Mouse (Mus musculus) colon, adult 2 months (tissue): Measurements from ENCODE around the gene Jund. TPM values are rescaled to one million over a fixed set of nuclear protein-coding genes. Genes with fewer than 3 reads are reported as not detected.

Source experiments
- polyA plus RNA-seq: library from polyadenylated mRNA; depleted of rRNA; stranded (reverse); fragments of >200 nt; gene quantifications from 2 replicates; pipeline ENCODE4 v1.2.3, GENCODE M21; 2012; rRNA removed

Gene Jund
- 1,330 and 1,620 TPM in 2 replicates for polyA plus RNA-seq

GRCm38 (mm10) chr8:70698310-70699109 is at the start of gene Jund:
Jund (plus strand) TSS chr8:70698949.

GRCm38 (mm10) chr8:70660273-70660725 is 38.5 kb upstream of the Jund start, which contains the start of gene Pgpep1:
Pgpep1 (minus strand) TSS chr8:70660388.

GRCm38 (mm10) chr8:70673079-70673856 is 25.5 kb upstream of the Jund start, which contains the start of gene Lsm4:
Lsm4 (plus strand) TSS chr8:70673248.

GRCm38 (mm10) chr8:70703287-70703686 is 4.5 kb downstream of the Jund start, which contains the start of gene Iqcn:
Iqcn (plus strand) TSS chr8:70703457.

GRCm38 (mm10) chr8:70718297-70718696 is 19.5 kb downstream of the Jund start, which contains the start of gene Gm3336:
Gm3336 (plus strand) TSS chr8:70718543.

GRCm38 (mm10) chr8:70723486-70724210 is 24.9 kb downstream of the Jund start, which contains the start of gene Pde4c:
Pde4c (plus strand) TSS chr8:70723720.

Other genes with a start within 250 kb of the Jund start
- gene Klhl26, start 222.0 kb upstream of the Jund start, polyA plus RNA-seq, result 56.4 and 63.2 TPM in 2 replicates
- gene Tmem59l, start 211.6 kb upstream of the Jund start, polyA plus RNA-seq, result 4.8 TPM in 2 replicates
- gene Crlf1, start 205.8 kb upstream of the Jund start, polyA plus RNA-seq, result 4.5 and 6.0 TPM in 2 replicates
- gene Rex1bd, start 192.2 kb upstream of the Jund start, polyA plus RNA-seq, result 161 and 243 TPM in 2 replicates
- 633 and 1,054 TPM in 2 replicates for gene Uba52, start 188.1 kb upstream of the Jund start, polyA plus RNA-seq
- gene Fkbp8, start 171.2 kb upstream of the Jund start, polyA plus RNA-seq, result 577 and 594 TPM in 2 replicates
- 59.9 and 67.3 TPM in 2 replicates for gene Kxd1, start 171.0 kb upstream of the Jund start, polyA plus RNA-seq
- 35.1 and 39.9 TPM in 2 replicates for gene Ell, start 159.5 kb upstream of the Jund start, polyA plus RNA-seq
- 170 and 176 TPM in 2 replicates for gene Isyna1, start 104.6 kb upstream of the Jund start, polyA plus RNA-seq
- gene Ssbp4, start 90.1 kb upstream of the Jund start, polyA plus RNA-seq, result 312 and 345 TPM in 2 replicates
- 7.2 and 7.9 TPM in 2 replicates for gene Lrrc25, start 82.8 kb upstream of the Jund start, polyA plus RNA-seq
- gene Gdf15, start 66.5 kb upstream of the Jund start, polyA plus RNA-seq, result 19.1 and 30.3 TPM in 2 replicates
- 57.3 and 63.9 TPM in 2 replicates for gene Pgpep1, start 38.6 kb upstream of the Jund start, polyA plus RNA-seq
- gene Lsm4, start 25.7 kb upstream of the Jund start, polyA plus RNA-seq, result 119 and 132 TPM in 2 replicates
- 0.02 TPM in 1 of 2 replicates, not detected in the other for gene Iqcn, start 4.5 kb downstream of the Jund start, polyA plus RNA-seq
- gene Gm3336, start 19.6 kb downstream of the Jund start, polyA plus RNA-seq, result 112 and 176 TPM in 2 replicates
- 3.6 and 6.5 TPM in 2 replicates for gene Pde4c, start 24.8 kb downstream of the Jund start, polyA plus RNA-seq
- gene Rab3a, start 55.7 kb downstream of the Jund start, polyA plus RNA-seq, result 30.4 and 40.0 TPM in 2 replicates
- gene Mpv17l2, start 62.0 kb downstream of the Jund start, polyA plus RNA-seq, result 180 and 188 TPM in 2 replicates
- gene Pik3r2, start 77.8 kb downstream of the Jund start, polyA plus RNA-seq, result 187 and 190 TPM in 2 replicates
- 48.4 and 51.8 TPM in 2 replicates for gene Mast3, start 106.1 kb downstream of the Jund start, polyA plus RNA-seq
- gene Il12rb1, start 109.5 kb downstream of the Jund start, polyA plus RNA-seq, result 0.54 and 0.99 TPM in 2 replicates
- 72.5 and 86.1 TPM in 2 replicates for gene Arrdc2, start 140.8 kb downstream of the Jund start, polyA plus RNA-seq
- 4.9 and 5.2 TPM in 2 replicates for gene Kcnn1, start 164.3 kb downstream of the Jund start, polyA plus RNA-seq
- 60.1 and 69.5 TPM in 2 replicates for gene Ccdc124, start 175.0 kb downstream of the Jund start, polyA plus RNA-seq
- gene Slc5a5, start 193.8 kb downstream of the Jund start, polyA plus RNA-seq, result 0.98 and 1.3 TPM in 2 replicates
- gene Rpl18a, start 198.5 kb downstream of the Jund start, polyA plus RNA-seq, result 6,304 and 7,565 TPM in 2 replicates
- 36.4 and 41.9 TPM in 2 replicates for gene Map1s, start 207.0 kb downstream of the Jund start, polyA plus RNA-seq